Mouse (Mus musculus) MEL-GATA-1-ER (cell line): ENCODE results near the gene Gm20683.
"Not testable (repeated sequence)": the region's sequence is repeated elsewhere in the genome, so short reads cannot be mapped to it uniquely, and the experiment has no call there.

ENCODE experiments used
- DNase-seq: peaks from one replicate; pipeline ENCODE4 v3.0.0-alpha.2; 2012; ENCODE audit warnings: low read depth; ENCODE audit errors: extremely low read depth

Gm20683 gene

DNA sequence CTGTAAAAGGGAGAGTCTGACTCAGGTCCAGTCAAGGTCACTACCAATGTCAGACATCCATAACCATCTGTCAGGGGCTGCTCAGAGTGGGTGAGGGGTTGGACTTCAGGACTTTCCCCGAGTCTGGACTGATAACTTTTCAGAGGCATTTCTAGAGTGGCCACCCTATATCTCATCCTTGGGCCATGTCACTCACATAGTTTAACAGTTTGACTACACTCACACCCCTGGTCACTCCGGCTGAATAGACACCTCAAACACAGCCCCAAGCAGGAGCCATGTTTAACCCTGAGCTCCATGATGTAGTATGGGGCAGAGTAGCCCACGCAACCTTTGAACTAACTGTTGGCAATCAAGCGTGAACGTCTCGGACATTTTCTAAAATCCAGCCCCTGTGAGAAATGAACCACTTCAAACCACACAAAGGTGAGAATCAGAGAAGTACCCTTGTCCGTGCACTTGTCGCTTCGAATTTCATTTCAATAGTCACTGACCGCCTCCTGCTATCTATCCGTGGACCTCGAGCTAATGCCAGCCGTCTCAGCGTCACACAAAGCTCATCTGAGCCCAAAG is 32.7 kb upstream of the Gm20683 start:
- peak; percentile 12 for DNase-seq

DNA sequence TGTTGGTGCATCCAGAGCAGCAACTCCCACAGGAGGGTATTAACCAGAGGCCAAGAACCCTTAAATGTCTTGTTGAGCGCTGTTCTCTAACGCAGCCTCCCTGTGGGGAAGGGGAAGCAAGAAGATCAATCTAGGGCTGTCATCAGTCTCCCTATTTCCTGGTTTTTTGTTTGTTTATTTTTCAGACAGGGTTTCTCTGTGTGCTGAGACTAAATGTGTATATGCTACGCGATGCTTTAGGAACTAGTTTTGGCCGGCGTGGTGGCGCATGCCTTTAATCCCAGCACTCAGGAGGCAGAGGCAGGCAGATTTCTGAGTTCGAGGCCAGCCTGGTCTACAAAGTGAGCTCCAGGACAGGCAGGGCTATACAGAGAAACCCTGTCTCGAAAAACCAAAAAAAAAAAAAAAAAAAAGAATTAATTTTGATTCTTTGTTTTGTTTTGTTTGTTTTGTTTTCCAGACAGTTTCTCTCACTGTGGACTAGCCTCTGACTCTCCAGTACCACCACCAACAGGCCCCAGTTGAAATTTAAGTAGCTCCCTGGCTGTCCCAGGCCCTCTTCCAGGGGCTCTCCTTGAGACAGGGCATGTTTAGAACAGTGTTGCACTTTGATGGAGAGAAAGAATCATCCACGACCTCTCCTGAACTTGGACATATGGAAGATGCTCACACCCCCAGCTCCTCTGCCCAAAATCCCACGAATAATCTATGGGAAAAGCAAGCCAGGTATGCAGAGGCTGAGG is 32.0 kb upstream of the Gm20683 start:
- peak; percentile 53 for DNase-seq

DNA sequence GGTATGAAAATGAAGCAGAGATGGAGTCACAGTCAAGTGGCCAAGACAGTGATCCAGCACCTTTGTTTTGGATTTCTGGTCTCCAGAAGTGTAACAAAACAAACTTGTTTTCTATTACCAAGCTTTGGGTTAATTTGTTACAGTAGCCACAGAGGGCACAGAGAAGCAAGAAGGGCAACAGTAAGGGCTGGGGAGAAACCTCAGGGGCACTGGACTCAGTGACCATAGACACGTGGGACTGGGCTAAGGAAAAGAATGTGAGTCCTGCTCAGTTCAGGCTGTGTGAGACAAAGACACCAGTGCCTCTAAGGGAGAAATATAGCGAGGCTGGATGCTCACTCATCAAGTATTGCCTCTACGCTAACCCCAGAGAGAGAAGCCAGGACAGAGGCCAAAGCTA is 31.1 kb upstream of the Gm20683 start:
- no peak for DNase-seq

DNA sequence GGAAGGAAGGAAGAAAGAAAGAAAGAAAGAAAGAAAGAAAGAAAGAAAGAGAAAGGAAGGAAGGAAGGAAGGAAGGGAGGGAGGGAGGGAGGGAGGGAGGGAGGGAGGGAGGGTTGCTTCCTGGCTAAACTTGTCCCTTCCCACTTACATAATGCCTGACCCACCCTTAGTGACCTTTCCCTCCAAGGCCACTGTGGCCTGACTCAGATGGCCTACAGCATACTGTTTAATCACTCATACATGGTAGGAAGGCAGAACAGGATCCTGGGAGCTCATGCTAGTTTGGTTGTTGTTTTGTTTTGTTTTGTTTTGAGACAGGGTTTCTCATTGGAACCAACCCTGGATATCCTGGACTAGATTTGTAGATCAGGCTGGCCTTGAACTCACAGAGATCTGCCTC is 30.0 kb upstream of the Gm20683 start:
- not testable (repeated sequence) for DNase-seq

DNA sequence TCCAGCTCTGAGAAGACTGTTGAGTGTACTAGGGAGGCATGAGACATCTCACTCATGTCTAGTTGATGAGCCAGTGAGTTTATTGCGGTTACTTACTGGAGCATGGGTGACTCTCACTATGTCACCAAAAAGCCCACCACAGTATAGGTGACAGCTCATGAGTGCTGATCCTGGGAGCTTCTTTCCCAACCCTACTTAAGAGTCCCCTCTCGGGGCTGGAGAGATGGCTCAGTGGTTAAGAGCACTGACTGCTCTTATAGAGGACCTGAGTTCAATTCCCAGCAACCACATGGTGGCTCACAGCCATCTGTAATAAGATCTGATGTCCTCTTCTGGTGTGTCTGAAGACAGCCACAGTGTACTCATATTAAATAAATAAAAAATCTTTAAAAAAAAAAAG is 28.4 kb upstream of the Gm20683 start:
- DNase-seq, result no peak

DNA sequence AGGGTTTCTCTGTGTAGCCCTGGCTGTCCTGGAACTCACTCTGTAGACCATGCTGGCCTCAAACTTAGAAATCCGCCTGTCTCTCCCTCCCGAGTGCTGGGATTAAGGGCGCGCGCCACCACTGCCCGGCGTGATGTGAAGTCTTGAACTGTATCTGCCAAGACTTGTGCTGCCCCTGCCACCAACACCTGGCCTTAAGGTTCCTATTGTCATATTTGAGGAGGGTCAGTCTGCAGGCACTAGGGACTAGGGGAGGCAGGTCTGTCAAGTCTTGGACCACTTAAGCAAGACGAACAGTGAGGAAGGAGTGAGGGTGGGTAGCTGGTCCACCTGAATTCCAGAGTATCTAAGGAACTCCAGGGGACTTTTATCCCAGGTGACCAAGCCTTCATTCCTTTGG is 27.9 kb upstream of the Gm20683 start:
- DNase-seq, result no peak

DNA sequence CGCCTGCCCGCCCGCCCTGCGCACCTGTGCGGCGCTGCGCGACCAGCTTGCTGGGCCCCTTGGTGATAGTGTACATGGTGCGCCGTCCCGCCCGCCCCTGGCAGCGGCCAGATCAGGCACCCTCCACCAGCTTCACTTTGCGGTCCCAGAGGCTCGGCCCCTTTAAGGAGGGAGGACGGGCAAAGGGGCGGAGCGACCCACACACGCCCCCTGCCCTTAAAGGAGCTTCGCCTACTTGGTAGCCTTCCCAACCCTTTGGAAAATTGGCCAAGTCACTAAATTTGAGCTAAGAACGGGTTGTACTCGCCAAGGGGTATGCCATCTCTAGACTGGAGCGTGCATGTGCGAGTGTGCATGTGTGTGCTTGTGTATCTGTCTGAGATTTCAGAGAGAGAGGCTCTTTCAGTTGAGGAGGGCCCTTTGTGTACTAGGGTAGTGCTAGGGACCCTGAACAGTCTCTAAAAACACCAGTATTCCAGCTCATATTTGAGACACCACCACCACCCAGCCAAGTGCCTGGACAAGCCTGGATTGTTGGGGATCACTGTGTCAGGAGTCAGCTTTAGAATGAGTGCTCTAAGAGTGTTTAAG is 27.1 kb upstream of the Gm20683 start, which contains the start of gene Mcrip2:
TSS of gene Mcrip2 (minus strand) at position 164 of the 591 bp plus-strand sequence.
- peak; percentile 63 for DNase-seq

DNA sequence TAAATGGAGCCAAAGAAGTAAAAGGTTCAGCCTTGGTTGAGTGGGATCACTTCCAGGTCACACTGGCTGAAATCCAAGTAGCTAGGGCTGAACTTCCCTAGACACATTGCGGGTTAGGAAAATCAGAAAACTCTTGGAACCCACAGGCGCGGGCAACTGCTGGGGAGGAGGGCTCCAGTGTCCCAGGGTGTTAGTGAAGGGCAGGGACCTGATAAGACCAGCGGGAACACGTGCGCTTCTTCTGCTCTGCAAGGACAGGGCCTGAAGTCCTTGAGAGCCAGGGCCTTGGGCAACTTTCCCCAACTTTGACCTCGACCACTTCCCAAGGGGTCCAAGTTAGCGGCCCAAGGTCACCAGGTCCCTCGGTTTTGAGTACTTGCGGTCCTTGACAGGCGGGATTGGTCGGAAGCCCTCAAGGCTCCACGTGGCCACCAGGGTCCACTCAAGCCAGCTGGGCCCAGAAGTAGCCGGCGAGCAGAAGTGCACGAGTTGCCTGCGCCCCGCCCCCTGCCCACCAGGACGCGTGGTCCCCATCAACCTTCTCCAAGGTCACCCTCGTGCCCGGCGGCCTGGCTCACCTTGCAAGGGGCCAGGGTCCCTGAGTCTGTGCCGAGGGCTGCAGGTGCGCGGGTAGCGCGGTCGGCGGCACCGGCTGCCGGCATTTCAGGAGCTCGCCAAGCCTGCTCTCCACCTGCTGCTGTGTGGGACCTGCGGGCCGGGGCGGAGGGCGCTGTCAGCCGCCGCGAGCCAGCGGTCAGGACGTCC is 26.5 kb upstream of the Gm20683 start:
- no peak for DNase-seq

DNA sequence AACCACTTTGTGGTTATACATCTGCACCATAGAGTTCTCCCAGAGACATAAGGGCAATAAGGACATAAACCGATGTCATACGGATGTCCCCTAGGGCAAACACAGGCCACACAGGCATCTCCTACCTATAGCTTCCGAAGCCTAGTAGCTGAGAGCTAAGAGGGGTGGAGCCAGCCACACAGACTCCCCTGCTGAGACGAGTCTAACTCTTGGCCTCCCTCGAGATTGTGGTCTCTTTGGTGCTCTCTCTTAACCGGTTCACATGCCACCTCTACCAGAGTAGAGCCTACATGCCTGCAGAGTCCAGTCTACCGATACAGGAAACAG is 25.9 kb upstream of the Gm20683 start:
- no peak for DNase-seq

DNA sequence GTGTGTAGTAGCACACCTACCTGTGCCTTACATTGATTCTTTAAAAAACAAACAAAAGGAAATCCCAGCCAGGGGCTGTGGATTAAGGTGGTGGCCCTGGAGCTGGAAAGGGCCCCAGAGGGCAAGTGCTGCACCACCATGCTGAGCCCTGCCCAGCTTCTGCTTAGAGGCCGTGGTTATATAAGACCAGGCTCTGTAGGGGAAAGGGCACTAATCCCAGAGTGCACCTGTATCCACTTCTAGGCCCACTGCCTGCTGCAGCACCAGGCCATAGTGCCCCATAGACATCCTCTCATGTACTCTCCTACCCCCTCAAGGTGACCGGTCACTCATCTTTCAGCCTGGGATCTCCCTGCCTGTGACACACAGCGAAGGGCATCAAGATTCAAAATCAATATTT is 24.6 kb upstream of the Gm20683 start:
- DNase-seq, result no peak

DNA sequence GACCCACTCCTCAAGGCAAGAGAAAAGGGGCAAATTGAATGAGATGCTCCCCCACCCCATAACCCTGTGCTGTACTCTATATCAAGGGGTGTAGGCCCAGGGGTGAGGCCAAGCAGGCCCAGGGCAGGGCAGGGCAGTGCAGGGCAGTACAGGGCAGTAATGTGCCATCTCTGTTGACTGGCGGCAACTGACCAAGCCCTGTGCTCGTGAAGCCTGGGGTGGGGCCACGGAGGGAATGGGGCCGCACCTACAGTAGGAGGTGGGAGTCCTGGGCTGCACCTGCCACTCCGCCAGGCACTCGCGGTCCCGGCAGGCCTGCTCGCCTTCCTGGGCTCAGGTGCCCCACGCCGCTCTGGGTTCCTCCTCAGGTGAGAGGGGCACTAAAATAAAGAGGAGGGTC is 23.7 kb upstream of the Gm20683 start:
- no peak for DNase-seq

DNA sequence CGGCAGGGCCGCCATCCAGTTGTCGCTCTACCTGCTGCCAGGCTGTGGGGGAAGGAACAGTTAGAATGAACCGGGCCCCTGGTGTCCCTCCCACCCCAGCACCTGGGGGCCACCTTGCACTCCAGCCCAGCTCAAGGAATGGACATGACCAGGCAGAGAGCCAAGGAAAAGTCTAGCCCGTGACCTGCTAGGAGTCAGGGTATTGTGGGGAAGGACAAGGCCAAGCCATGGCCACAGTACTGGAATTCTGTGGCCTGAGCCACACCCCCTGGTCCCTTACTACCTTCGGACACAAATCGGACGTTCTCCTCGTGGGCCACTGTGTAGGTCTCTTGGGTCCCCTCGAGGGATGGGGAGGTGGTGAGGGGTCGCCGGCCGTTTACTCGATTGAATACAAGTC is 22.7 kb upstream of the Gm20683 start:
- no peak for DNase-seq

DNA sequence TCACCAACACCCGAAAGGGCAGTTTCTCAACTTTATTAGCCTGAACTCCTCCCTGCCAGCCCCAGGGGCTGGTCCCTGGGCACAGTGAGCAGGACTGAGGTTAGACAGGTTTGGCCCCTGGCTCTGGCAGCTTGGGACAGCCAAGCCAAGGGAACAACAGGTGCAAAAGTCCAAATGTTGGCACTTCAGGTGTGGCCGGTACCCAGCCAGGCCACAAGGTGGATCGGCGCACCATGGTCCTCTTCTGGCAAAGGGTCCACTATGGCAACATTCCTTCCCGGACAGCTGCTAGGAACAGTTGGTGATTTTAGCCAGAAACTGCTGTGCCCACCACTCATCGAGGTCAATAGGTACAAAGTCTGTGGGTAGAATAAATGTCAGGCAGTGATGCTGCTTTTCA is 22.1 kb upstream of the Gm20683 start:
- DNase-seq, result no peak

DNA sequence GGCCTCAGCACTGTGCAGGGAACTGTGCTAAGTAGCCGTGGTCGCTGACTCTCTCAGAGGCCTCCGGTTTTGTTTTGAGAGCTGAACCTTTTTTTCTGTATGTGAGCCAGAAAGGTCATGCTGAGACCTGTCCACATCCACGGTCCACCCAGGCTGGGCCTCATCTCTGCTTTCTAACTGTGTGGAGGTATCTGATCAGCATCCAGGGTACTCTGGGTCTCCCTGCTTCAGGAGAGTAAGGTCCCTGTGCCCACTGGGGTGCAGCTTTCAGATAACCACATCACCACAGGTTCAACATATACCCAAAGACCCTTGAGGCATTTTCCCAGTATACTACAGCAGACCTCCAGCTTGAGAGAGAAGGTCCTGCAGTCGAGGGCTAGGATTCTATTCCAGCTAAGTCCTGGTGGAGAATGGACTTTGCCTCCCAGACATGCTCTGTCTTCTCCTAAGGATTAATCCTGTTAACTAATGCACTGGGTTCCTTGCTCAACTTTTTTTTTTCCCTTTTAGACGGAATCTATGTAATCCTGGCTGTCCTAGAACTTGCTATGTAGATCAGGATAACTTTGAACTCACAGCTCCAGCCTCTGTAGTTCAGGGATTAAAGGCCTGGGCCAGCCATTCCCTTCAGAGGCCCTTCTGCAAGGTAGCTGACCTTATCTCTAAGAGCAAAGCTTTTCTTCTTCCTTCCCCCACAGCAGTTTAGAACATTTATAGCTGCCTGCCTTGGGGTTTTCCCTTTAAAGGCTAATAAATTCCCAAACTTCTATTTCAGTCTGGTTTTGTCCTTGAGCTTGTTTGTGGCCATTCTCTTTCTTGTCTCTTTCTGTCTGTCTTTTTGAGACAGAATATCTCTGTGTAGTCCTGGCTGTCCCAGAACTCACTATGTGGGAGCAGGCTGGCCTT is 20.4 kb upstream of the Gm20683 start:
- DNase-seq, result no peak

DNA sequence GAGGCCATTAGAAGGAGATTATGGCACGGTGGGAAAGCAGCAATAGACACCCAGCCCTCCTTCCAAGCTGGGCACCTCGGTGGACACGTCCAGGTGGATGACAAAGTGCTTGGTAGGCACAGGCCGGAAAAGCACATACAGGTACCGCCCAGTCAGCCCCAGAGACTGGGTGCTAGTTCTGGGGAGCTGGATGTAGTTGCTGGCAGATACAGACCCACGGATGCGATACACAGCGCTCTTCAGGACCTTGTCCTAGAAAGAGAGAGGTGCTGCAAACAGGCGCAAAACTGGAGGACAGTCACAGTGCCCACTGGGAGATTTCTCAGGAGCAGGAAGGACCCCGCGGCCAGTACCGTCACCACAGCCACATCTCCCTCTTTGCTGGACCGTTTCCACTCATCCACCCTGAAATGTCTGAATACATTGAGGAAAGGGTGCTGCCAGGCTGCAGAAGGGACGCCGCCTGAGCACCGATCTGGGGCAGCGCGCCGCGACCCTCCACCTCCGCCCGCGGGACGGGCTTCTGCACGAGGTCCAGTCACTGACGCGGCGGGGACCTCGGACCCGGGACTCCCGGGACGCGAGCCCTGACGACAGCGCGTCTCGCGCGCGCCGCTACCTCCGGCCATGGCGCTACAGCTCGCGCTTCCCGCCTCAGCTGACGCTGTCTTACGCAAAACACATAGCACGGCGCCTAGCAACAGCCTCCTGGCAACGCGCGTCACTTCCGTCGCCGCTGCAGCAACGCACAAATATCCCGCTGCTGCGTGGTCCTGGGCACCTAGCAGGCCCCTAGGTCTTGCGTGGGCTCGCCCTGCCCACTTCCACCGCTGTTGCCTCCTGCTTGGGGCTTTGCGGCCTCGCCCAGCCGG is 19.5 kb upstream of the Gm20683 start, which contains the start of gene Wdr90:
TSS of gene Wdr90 (minus strand) at position 670 of the 872 bp plus-strand sequence.
- DNase-seq, result peak; percentile 85

DNA sequence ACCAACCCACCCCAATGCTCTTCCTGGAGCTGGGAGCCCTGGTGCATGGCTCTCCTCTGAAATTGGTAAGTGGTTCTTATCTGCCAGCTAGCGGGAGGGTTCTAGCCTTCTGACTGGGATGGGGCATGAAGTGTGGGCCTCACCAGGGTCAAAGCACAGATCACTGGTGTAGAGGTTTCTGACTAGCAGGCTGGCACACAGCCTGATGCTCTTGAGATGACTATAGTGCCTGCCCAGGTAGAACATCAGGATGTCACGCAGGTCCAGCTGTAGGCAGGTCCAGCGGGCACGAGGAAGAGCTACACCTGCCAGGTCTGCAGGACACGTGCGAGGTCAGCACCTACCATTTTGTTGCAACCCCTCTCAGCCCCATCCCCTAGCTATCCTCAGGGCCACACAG is 18.7 kb upstream of the Gm20683 start:
- DNase-seq, result no peak

DNA sequence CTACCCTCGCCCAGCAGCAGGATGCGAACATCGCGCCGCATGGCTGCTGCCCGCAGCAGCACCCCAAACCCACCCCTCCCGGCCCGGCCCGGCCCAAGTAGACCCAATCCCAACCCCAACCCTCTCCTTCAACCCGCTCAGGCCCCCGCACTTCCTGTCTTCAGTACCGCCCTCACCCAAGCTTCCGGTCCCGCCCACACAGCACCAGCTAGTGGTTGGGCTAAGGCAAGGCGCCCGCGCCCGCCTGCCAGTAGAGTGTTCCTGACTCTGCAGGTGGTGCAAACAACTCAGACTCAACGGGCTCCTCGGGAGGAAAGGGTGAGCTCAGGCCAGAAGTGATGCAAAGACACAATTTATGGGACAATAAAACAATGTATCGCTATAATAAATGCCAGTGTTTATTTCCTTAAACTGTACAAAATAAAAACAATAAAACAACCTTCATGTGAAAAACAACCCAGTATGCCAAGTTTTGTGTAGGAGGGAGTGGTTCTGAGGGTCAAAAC is 2.9 kb upstream of the Gm20683 start, which contains the start of gene Rhot2:
TSS of gene Rhot2 (minus strand) at position 456 of the 506 bp plus-strand sequence.
- DNase-seq, result peak; percentile 83

DNA sequence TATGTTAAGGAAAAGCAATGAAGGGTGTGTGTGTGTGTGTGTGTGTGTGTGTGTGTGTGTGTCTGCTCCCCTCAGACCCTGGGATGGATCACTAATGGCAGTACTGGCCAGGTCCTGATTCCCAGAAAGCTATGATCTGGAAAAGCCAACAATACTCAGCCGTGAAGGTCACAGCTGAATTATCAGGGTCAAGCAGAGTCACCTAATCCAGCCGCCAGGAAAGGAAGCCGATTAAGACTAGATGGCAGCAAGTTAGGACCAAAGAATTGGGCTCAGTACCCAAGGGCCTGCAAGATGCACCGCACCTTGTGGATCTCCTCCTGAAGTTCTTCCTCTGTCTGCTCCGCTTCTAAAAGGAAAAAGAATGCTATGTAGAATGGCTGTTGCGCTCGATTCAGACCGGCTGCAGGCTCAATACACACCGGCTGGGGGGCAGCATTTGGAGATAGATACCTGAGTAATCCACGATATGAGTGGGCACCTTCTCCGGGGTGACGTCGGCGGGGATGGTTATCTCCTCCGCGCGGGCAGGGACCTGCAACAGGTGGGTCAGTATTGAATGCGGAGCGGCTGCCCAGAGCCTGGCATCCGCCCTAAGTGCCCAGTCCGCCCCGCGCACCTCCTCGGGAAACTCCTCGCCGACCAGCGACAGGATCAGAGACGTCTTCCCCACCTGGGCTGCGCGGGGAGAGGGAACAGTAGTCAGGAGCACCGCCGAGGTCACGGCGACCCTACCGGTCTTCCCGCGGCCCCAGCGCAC is 2.3 kb upstream of the Gm20683 start:
- no peak for DNase-seq

DNA sequence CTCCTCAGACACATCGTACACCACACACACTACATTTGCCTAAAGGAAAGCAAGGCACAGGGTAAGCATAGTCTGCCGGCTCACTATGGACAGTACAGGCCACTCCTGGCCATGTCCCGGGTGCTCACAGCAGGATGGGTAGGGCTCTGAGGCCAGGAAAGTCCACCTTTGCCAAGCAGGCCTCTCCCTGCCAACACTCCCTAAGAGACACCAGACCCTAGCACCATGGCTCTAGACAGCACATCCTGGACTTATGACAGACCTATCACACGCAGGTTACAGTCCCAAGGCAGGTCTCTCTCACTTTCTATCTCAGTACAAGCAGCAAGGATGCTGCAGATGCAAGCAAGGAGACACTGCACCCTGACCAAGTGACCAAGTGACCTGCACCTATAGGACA is 1.6 kb upstream of the Gm20683 start:
- DNase-seq, result no peak
